Mouse (Mus musculus) spleen, adult 2 months (tissue): ENCODE results near the gene Nell1.

ENCODE experiments used
- CTCF ChIP-seq: fragments of 200-500 bp; IDR thresholded peaks from 2 replicates; pipeline ENCODE4 v1.5.1; 2011; ENCODE audit warnings: mild to moderate bottlenecking, inconsistent platforms; ENCODE audit not compliant: insufficient read depth, insufficient read length, insufficient replicate concordance; ENCODE audit errors: extremely low read depth
- POLR2A ChIP-seq: fragments of 200-500 bp; IDR thresholded peaks from 2 replicates; pipeline ENCODE4 v1.6.1; 2011; ENCODE audit warnings: low read depth, low read length, inconsistent platforms

DNA sequence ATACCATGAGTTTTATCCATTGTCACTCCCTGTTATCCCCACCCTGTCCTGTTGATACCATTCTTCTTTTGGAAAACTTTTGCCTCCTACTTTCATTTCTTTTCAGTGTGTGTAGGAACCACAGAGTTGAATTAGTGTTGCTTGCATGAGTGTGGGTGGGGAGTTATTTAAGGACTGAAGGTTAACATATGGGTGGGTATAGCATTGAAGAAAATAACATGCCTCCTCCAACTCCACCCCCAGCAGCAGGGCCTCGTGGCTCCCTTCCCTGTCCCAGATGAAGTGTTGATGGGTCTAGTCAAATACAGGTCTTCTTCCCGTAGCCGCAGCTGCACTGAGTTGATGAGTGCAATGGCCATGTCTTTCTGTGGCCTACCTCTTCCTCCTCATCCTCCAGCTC lies 278.5 kb downstream of the Nell1 start:
- no peak for TF ChIP-seq CTCF
- no peak for TF ChIP-seq POLR2A
